Mouse (Mus musculus) left cerebral cortex, postnatal 4 days (tissue): ENCODE measurements at regions not wholly inside any gene's neighbourhood (a gene's known extent, or its start where the extent isn't known, plus 50 kb on each side); places are given as distances from the start of the nearest gene placed in this dataset.

Experiments used
- DNase-seq: peaks from one replicate; pipeline ENCODE4 v3.0.0-alpha.2; 2022
- intact Hi-C: fragments of 180-260 bp; cut with DNase I; formaldehyde crosslinking; loops from one replicate; pipeline ENCODE4 v1.15.1; 2025

GRCm38 (mm10) chr5:37898041-37898615, 73.7 kb upstream of the Msx1 start:
- intact Hi-C loops, result no loop called here
- DNase-seq, result peak; percentile 48

GRCm38 (mm10) chr5:37897501-37897900, 73.1 kb upstream of the Msx1 start:
- intact Hi-C loops, result no loop called here
- no peak for DNase-seq

GRCm38 (mm10) chr5:37895441-37896336, 71.3 kb upstream of the Msx1 start:
- peak; percentile 15 for DNase-seq
- intact Hi-C loops, result no loop called here

- no peak for DNase-seq
- intact Hi-C loops, result no loop called here
Observed at GRCm38 (mm10) chr5:37893639-37894550, 69.5 kb upstream of the Msx1 start.

- peak; percentile 29 for DNase-seq
Observed at GRCm38 (mm10) chr5:37890641-37891040, 66.3 kb upstream of the Msx1 start.

GRCm38 (mm10) chr5:37879668-37880380, 55.4 kb upstream of the Msx1 start:
- intact Hi-C loops, result no loop called here
- peak; percentile 71 for DNase-seq

More at GRCm38 (mm10) chr5:37890641-37891040, 66.3 kb upstream of the Msx1 start:
- intact Hi-C loops, result no loop called here

GRCm38 (mm10) chr5:37876240-37876639, 51.9 kb upstream of the Msx1 start:
- intact Hi-C loops, result no loop called here
- no peak for DNase-seq

- DNase-seq, result no peak
- intact Hi-C loops, result no loop called here
Observed at GRCm38 (mm10) chr5:37875452-37875851, 51.1 kb upstream of the Msx1 start.

- DNase-seq, result peak; percentile 77
- intact Hi-C loops, result no loop called here
Observed at GRCm38 (mm10) chr5:37874784-37875281, 50.5 kb upstream of the Msx1 start.
